Comparison of ENCODE assay signal across 16 mouse cellular contexts in genomic region chr10:13234503-13234902, GRCm38 (mm10). TPM values are rescaled to one million over a fixed set of nuclear protein-coding genes. Genes with fewer than 3 reads are reported as not detected.
"Had no signal": no experiment of that assay in that cellular context is flagged by ENCODE, and none has a peak within 500 bp of the region (broad histone marks: within the 10 kb centered on the region; RNA-seq: fewer than 3 reads in every experiment).

No protein-coding gene starts in this region.

- H3K4me2 ChIP-seq: limb, embryonic 12.5 days; neural tube, embryonic 12.5 days had no signal

- H3K9me3 ChIP-seq: limb, embryonic 12.5 days; neural tube, embryonic 12.5 days had no signal

- H3K4me3 ChIP-seq: limb, embryonic 12.5 days; myocyte; neural tube, embryonic 12.5 days had no signal

- H3K27me3 ChIP-seq: limb, embryonic 12.5 days; neural tube, embryonic 12.5 days had no signal

- ATAC-seq: hindbrain, embryonic 16.5 days; inflammation-experienced regulatory T-cells, adult 6 months had no signal

- H3K27ac ChIP-seq: limb, embryonic 12.5 days; liver, embryonic 14.5 days; neural tube, embryonic 12.5 days had no signal

- DNase-seq: kidney, adult 8-10 months; kidney, postnatal 36 days; layer of hippocampus, adult 9-11 months; layer of hippocampus, postnatal 36 days; lung, adult 2 months; midbrain, embryonic 14.5 days; thymus, postnatal 36 days had no signal

- H3K9ac ChIP-seq: limb, embryonic 12.5 days; liver, embryonic 14.5 days; neural tube, embryonic 12.5 days had no signal

- H3K4me1 ChIP-seq: limb, embryonic 12.5 days had no signal

RNA-seq across cellular contexts. Expression of gene Zc2hc1b, which starts 56.7 kb away (rescaled TPM):
- polyA plus RNA-seq: hindbrain, embryonic 16.5 days; inflammation-experienced regulatory T-cells, adult 6 months; kidney, embryonic 16.5 days; limb, embryonic 12.5 days; liver, adult 2 months; liver, embryonic 14.5 days; lung, adult 2 months; midbrain, embryonic 14.5 days; myocyte; neural tube, embryonic 12.5 days; thymus, postnatal 0 days had no signal
